Mouse (Mus musculus): ENCODE measurements around the gene Fbxw7.

Gene Fbxw7

DNA sequence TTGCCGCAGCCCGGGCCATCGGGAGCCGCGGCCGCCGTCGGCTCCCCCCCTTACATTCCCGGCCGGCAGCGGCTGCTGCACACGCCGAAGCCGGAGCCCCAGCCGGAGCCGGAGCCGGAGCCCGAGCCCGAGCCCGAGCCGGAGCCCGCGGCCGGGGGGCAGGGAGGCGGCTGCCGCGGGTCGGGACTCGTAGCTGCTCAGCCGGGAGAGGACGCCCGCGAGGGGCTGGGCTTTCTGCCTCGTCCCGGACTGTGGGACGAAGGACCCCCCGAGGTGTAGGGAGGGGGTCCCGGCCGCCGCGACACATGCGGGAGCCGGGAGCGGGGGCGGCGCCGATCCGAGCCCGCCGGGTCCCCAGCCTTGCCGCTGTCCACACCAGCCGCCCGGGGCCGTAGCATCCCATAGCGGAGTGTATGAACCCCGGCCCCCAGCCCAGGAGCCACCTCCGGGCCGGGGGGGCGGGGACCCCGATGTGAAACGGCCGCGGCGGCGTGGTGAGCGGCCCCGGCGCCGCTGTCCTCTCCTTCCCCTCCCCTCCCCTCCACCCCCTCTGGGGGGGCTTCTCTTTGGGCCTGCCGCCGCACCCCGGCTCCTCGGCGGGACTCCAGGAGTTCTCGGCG is at the start of gene Fbxw7:
TSS of gene Fbxw7 (plus strand) at position 507 of the 620 bp plus-strand sequence.
- in situ Hi-C loops (cut with MseI, MboI): no loop called here

DNA sequence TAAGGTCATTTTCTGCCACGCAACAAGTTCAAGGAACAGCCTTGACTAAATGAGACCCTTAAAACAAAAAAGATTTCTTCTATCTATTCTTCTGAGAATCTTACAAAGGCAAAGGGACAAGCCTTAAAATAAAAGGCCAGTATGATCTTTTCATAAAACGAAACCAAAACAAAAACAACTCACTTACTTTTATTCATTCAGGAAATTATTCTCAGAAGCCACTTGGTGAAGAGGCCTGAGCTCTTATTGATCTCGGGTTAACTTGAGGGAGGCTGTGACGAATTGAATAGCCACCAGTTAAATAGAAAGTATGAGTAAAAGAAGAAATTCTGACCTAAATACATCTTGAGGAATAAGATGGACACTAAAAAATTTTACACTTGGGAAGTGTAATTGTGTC is 46.1 kb upstream of the Fbxw7 start:
- in situ Hi-C loops (cut with MseI, MboI): no loop called here

DNA sequence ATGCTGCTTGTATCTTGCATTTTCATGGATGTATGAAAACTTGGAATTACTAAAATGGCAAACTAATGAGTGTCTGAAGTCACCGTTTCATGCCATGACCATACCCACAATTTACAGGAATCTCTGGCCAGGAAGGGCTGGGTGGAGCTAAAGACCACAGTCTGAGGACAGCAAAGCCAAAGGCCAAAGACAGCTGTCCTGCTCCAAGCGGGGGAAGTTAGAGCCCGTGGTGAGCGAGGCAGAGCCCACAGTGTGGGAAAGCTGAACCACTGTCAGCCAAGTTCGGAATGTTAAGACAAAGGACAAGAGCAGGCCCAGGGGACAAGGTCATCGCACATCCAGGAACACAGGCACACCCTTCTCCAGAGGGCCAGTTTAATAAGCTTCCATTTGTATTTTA is 45.7 kb upstream of the Fbxw7 start:
- in situ Hi-C loops (cut with MseI, MboI): no loop called here

DNA sequence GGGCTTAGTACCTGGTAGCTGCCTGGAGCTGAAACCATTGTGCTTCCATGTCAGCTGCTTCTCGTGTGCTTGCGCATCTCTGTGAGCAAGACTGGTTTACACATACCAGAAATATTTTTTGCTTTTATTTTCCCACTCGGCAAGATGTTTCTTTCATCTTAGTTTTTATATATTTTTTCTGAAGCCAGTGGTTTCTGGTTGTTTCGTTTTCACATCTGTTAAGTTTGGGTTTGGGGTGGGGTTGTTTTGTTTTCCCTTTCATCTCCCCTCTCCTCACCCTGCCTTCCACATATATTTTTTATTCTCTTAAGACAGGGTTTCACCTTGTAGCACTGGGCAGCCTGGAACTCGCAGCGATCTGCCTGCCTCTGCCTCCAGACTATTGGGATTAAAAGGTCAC is 44.5 kb upstream of the Fbxw7 start:
- in situ Hi-C loops (cut with MseI, MboI): no loop called here

DNA sequence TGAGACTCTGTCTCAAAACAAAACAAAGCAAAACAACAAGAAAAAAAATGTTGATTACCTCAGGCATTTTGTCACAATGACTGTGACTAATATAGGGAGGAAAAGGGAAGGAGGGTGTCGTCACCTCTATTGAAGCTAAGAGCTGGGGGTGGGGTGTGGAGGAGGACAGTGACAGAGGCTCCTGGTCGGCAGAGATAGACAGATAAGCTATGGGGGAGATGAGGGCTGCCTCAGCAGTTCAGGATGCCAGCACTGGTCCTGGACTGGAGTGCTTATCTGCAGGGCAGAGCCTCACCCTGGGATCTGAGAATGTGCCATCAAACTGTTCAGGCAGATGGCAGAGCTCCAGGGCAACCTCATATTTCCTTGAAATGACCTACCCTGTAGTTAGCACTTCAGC is 43.1 kb upstream of the Fbxw7 start:
- in situ Hi-C loops (cut with MseI, MboI): no loop called here

DNA sequence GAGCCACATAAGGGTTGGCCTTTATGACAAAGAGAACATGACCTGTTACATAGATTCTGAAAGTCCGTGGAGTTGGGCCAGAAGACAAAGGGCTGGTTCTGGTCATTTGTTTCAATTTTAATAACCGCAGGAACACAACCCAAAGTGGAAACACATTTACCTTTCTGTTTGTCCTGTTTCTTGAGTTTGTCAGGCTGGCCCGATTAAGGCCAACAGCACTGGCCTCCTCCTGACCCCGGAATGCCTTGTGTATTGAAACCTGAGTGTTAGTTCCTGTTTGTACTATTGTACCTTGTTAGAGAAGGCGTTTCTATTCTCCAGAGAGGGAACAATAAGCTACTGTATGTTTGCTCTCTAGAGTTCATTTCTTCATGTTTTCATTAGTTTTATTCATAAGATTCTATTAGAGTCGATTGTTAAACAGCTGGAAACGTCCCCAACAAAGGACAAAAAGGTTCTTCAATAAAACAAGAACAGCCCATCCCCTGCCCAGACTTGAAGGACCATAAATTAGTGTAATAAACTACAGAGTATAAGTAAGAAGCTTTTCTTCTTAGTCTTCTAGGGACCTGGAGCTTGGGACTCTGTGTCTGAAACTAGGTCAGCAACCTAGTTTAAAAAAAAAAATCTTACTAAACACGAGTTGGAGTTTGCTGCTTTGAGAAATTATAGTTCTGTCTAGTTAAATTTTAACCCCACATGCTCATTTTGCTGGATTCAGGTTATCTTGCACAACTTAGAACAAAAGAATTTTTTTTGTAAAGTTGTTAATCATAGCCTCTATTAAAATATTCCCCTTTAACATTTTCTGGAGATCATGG is 40.6 kb upstream of the Fbxw7 start:
- in situ Hi-C loops (cut with MseI, MboI): no loop called here

DNA sequence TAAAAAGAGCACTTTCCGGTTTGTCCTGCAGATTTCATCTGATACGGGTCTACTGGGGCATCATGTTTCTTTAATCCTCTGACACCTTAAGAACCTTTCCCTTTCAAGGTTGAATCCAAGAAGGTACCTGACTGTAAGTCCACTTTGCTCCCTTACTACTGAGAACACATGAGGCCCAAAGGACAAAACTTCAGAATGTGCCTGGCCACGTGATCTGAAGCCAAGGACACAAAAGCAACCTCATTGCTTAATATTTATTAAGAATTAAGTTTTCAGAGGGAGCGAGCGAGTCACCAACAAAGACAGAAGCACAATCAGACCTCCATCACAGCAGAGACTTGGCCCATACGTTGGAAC is 40.0 kb upstream of the Fbxw7 start:
- in situ Hi-C loops (cut with MseI, MboI): no loop called here

DNA sequence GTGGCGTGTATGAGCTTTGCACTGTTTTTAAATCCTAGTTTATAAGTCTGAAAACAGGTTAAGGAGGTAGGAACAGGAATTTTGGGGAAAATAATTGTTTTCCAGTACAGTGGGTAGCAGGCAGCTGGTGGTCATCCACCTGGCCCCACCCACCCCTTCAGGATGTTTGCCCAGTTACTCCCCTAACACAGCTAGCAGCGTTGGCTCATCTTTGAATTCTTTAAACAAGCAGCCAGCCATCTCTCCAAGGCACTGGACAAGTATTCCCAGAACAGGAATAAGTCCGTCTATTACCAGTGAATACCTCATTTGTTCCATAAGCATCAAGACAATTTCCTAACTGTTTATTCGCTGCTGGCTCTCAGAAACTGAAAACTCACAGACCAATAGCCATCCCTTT is 39.5 kb upstream of the Fbxw7 start:
- in situ Hi-C loops (cut with MseI, MboI): no loop called here

DNA sequence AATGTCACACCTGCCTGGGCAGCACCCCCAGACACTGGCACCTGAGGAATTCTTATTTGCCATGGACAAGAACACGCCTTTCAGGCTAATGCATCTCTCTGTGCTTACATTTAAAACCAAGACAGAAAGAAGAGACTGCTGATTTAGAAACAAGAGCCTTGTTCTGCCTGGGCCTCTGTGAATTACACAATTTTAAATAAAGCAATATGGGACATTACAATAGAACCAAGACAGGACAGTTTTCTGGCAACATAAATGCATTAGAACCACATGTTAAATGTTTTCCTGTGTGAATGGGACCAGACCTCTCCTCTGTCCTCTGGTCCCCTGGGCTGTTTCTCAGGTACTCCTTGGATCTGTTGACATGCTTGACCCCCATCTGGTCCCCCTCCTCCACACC is 39.0 kb upstream of the Fbxw7 start:
- in situ Hi-C loops (cut with MseI, MboI): no loop called here

DNA sequence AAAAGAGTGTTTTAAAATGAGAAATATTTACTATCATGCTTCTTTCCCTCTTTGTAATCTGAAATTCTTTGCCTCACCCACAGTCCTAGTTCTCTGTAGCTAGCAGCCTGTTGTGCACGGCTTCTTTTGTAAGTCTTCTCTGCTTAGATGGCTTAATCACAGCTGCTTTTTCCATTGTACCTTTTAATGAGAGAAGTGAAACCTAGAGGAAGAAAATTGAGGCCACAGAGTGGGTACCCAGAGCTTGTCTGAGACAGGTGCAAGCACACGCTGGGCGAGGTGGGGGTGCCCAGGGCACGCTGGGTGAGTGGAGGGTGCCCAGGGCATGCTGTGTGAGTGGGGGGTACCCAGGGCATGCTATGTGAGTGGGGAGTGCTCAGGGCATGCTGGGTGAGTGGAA is 27.2 kb upstream of the Fbxw7 start:
- in situ Hi-C loops (cut with MseI, MboI): no loop called here

DNA sequence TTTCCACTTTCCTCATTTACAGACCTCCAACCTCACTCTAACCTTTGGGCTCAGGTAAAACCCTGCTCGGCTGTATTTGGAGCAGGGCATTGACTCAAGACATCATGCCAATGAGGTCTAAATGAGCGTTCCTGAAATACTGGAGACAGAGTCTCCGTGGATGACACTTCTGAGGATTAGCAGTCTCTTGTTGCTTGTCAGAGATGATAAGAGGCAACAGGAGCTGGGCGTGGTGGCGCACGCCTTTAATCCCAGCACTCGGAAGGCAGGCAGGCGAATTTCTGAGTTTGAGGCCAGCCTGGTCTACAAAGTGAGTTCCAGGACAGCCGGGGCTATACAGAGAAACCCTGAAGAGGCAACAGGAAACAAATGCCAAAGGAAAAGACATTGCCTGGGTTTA is 11.0 kb upstream of the Fbxw7 start:
- in situ Hi-C loops (cut with MseI, MboI): no loop called here

DNA sequence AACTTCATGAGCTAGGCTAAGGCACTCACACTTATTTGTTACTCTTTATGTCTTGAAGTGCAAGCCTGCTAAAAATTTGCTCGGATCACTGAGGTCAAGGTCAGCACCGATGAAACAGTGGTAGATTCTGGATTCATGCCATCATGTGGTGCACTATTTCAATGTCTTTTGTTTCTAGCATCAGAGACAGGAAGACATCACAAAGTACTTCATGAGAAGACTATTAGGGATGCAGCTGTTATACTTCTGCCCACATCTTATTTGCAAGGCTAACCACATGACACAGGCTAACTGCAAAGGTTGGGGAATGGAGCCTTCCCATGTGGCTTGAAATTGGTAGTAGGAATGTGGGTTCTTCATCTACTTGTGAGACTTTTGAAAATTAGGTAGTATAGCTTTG is 8.9 kb upstream of the Fbxw7 start:
- in situ Hi-C loops (cut with MseI, MboI): no loop called here

DNA sequence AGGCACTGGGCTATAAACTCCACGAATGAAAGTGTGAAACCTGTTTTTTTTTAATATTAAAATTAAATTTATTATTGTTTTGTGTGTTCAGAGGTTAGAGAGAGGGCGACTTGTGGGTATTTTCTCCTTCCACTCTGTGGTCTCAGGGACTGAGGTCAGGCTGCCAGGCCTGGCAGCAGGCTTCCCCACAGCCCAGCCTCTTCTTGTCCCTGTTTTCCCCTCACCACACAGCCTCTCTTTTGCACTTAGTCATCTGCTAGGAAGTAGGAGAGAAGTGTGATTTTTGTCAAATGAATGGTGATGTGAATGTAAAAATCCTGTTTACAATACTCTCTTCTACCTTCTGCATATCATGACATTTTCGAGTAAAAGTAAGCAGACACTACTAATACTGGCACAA is 7.2 kb upstream of the Fbxw7 start:
- in situ Hi-C loops (cut with MseI, MboI): no loop called here

DNA sequence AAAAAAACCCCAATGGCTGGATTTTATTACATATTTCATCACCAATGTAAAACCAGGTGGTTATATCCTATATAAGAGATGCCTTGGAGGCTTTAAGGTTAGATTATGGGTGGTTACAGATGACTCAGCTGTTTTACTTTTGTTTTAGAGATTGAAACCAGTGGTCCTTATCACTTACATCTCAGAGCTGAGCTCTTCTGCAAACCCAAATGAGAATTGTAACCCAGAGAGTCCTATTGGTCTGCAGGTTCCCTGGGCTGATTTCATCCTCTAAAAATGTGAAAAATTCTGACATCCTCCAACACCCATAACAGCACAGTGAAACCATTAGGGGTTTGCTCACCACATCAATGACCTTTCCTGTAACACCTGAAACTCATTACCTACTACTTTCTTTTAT is 6.2 kb upstream of the Fbxw7 start:
- in situ Hi-C loops (cut with MseI, MboI): no loop called here

DNA sequence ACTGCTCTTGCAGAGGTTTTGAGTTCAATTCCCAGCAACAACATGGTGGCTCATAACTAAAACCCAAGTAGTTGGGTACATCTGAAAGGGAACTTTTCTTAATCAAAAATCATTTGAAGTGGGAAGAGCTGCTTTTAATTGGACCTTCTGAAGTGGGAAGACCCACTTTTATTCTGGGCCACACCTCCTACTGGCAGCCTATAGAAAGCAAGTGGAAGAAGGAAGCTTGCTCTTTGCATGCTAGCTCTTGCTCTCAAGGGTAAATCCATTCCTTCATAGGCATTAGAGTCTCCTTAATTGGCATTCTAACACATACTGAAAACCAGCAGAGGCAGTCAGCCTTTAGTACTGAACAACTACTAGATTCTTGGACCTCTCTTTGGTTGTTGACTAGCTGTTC is 4.3 kb upstream of the Fbxw7 start:
- in situ Hi-C loops (cut with MseI, MboI): no loop called here

DNA sequence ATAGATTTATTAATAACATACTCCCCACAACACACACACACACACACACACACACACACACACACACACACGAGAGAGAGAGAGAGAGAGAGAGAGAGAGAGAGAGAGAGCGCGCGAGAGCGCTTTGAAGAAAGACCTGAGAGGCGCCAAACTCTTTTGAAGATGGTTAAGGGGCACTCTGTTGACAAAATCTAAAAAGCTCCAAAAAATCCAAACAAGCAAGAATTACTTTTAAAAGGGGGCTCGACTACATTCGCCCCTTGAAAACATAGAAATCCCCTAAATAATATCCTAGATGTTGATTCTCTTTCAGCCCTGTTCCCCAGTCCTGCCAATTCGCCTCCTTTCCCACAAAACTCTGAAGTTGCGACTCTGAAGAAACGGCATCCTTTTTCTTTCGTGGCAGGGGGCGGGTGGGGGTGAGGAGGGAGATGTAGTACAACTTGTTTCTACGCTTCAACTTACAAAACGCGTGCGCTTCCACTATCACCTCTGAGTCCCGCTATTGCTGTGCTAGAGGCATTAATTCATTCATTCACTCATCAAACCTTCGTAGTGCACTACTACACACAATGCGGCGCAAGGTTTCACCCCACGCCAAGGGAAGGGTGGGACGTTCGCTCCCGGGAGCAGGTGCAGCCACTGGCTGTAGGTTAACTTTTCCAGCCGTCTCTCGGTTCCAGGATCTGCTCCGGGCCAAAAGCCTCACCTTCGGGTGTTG is 1.5 kb upstream of the Fbxw7 start:
- in situ Hi-C loops (cut with MseI, MboI): no loop called here

DNA sequence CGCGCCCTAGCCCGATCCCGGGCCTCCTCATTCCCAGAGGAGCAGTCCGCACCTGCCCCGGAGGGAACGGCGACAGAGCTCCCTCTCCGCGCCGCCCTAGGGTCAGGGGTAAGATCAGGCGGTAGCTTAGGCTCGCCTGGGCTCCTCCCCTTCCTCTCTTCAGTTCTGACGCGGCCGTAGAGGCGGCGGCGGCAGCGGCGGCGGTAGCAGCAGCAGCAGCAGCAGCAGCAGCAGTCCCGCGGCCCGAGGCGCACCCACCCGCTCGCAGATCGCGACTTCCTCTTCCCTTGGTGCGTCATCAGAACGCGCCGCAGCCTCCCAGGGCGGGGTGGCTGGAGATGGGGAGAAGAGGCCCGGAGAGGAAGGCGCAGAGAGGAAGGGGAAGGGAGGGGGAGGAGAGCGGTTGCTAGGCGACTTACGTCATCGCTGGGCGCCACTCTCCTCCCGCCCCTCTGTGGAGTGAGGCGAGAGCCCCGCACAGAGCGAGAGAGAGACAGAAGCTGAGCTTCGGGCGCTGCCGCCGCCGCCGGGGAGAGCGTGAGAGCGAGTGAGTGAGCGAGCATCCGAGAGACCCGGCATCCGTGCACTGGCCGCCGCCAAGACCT is 809 bp upstream of the Fbxw7 start:
- in situ Hi-C loops (cut with MseI, MboI): no loop called here

DNA sequence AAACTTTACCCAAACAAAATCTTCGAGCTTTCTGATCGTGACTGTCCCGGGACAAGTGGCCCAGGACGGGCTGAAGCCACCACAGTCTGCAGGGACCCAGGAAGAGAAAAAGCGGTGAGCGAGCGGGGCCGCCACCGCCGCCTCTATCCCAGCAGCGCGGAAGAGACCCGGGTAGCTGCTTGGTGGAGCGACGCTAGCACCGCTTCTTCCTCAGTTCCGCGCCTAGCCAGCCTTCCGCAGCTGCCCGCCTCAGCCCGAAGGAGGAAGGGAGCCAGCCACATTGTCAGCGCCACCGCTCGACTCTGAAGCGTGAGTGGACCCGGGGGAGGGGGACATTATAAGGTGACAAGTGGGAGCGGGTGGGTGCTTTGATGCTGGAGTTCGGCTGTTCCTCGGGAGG is 393 bp downstream of the Fbxw7 start:
- in situ Hi-C loops (cut with MseI, MboI): no loop called here

DNA sequence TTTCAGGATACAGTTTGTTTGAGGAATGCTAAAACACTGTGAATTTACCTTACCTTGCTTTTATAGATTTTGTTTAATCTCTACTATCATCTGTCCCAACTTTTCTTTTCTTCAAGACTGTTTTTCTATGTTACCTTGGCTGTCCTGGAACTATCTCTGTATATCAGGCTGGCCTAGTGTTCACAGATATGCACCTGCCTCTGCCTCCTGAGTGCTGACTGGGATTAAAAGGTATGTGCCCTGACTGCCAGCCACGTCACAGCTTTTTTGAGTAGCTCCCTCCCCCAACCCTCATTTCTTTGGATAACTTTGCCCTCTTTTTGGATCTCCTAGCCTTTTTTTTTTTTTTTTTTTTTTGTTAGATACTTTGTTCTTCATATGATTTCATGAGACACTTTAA is 1.9 kb downstream of the Fbxw7 start:
- in situ Hi-C loops (cut with MseI, MboI): no loop called here

DNA sequence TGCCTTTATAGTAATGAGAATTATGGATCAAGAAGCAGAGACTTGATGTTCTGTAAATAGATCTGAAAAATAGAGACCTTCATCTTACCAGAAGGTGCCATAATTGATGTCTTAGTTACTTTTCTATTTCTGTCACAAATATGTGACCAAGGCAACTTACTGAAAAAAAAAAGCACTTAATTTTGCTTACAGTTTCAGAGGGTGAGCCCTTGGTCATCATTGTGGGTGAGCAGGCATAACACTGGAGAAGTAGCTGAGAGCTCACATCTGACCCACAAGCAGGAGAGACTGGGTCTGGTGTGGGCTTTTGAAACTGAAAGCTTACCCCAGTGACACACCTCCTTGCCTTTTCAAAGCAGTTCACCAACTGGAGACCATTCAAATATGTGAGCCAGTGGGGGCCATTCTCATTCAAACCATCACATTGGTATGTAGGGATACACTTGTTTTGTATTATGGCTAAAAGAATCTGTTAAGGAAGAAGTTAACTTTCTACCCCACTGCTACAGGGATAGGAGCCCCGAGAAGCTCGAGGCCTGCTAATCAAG is 5.7 kb downstream of the Fbxw7 start:
- in situ Hi-C loops (cut with MseI, MboI): no loop called here

DNA sequence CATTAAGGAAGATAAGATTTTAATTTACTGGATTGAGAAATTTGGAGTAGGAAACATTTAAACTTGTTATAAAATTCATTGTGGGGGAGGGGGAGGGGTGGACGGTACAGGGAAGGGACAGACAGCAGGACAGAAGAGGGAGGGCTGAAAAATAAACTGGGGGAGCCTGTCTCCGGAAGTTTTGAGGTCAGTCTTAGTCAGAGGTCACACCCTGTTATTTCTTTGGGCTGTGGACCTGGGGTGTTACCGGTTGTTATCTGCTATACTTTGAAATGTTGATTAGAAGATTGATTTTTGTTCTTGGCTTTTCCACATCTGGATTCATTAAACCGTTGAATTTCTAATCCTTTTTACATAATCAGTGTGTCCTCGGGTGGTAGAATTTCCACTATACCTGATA is 10.9 kb downstream of the Fbxw7 start:
- in situ Hi-C loops (cut with MseI, MboI): no loop called here

DNA sequence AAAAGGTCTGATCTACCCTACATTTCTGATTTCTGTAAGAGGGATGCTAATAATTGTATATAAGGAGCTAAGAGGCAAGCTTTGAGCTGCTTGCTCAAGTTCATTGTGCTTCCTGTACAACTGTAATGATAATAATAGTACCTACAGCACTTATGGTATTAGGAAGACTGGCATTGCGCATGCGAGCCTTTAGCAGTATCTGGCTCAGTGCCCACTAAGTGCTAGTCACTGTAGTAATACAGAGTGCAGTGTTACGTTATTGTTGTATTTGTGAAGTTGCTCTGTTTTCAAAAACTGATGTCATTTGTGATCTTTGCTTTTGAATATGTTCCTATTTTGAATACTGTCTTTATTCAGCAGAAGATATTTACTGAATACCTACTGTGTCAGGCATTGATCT is 11.3 kb downstream of the Fbxw7 start:
- in situ Hi-C loops (cut with MseI, MboI): no loop called here

All from mouse trophoblast stem cell (cell line).